ENCODE assay signal across 9 mouse cellular contexts in genomic region chr11:107341293-107341692, GRCm38 (mm10).
DNase-seq lines count a peak whose midpoint lies in the region; ATAC-seq lines count a peak whose summit lies in the region.
"Had no signal": no experiment of that assay in that cellular context is flagged by ENCODE, and none has a peak within 500 bp of the region (broad histone marks: within the 10 kb centered on the region; RNA-seq: fewer than 3 reads in every experiment).

No protein-coding gene starts in this region.

- no peaks in the 10 kb centered on the region for H3K27me3 ChIP-seq in limb, embryonic 11.5 days (ENCODE audit: control insufficient read depth, insufficient read depth, low read length)
- no peaks in the 10 kb centered on the region for H3K27me3 ChIP-seq in neural tube, embryonic 11.5 days (ENCODE audit: control insufficient read depth, insufficient read depth, low read length)

- ATAC-seq in erythroblast, adult 5-6 weeks (replicated peaks; ENCODE audit: low FRiP score, poor library complexity, severe bottlenecking) = peak; percentile 27; the same call in 1 of the 2 replicates
- no peak for ATAC-seq in limb, embryonic 11.5 days (ENCODE audit: insufficient number of reproducible peaks, low FRiP score, low TSS enrichment, low read depth)
- peak; percentile 68 for ATAC-seq in neural tube, embryonic 11.5 days (ENCODE audit: insufficient read depth, low FRiP score, low TSS enrichment)

- peak; percentile 15 for DNase-seq in urinary bladder, postnatal 10 days (ENCODE audit: low spot score)
- DNase-seq in urinary bladder, postnatal 4 days (ENCODE audit: low spot score in 2 of 2) = no peak
- DNase-seq in heart, postnatal 4 days = peak; percentile 67
- peak; percentile 37 for DNase-seq in limb, embryonic 11.5 days (ENCODE audit: low spot score)
- DNase-seq in neural tube, embryonic 11.5 days (ENCODE audit: low spot score) = peak; percentile 72
- no peak for DNase-seq in spleen, postnatal 4 days (ENCODE audit: low spot score in 2 of 2)
- no peak for DNase-seq in layer of hippocampus, adult 9-11 months

- WGBS in limb, embryonic 11.5 days = 36% methylated on average over 15 of the region's 15 CpGs
- 45% methylated on average over 15 of the region's 15 CpGs for WGBS in neural tube, embryonic 11.5 days

- no peak overlapping the region for H3K9ac ChIP-seq in limb, embryonic 11.5 days (ENCODE audit: low read length)
- H3K9ac ChIP-seq in neural tube, embryonic 11.5 days (ENCODE audit: low read length) = no peak overlapping the region

- H3K27ac ChIP-seq in limb, embryonic 11.5 days (replicated peaks; ENCODE audit: low read depth, low read length) = no peak overlapping the region
- H3K27ac ChIP-seq in neural tube, embryonic 11.5 days (ENCODE audit: low read depth, low read length) = no peak overlapping the region
- H3K27ac ChIP-seq: left cerebral cortex, adult 2 months had no signal

- no peaks in the 10 kb centered on the region for H3K9me3 ChIP-seq in limb, embryonic 11.5 days (ENCODE audit: control insufficient read depth, low read length)
- H3K9me3 ChIP-seq in neural tube, embryonic 11.5 days (ENCODE audit: control insufficient read depth, low read length) = no peaks in the 10 kb centered on the region

- no peak overlapping the region for H3K4me3 ChIP-seq in limb, embryonic 11.5 days (ENCODE audit: low read depth, low read length)
- no peak overlapping the region for H3K4me3 ChIP-seq in neural tube, embryonic 11.5 days (ENCODE audit: low read depth, low read length)
- H3K4me3 ChIP-seq: left cerebral cortex, adult 2 months had no signal

- H3K4me1 ChIP-seq in limb, embryonic 11.5 days (ENCODE audit: control insufficient read depth, insufficient read depth, low read length) = peaks cover 10% of the 10 kb centered on the region
- H3K4me1 ChIP-seq in neural tube, embryonic 11.5 days (ENCODE audit: control insufficient read depth, insufficient read depth, low read length) = peaks cover 12% of the 10 kb centered on the region

- H3K36me3 ChIP-seq in limb, embryonic 11.5 days (ENCODE audit: control insufficient read depth, insufficient read depth, low read length) = no peaks in the 10 kb centered on the region
- no peaks in the 10 kb centered on the region for H3K36me3 ChIP-seq in neural tube, embryonic 11.5 days (ENCODE audit: control insufficient read depth, insufficient read depth, low read length)

- no peak overlapping the region for H3K4me2 ChIP-seq in limb, embryonic 11.5 days (ENCODE audit: low read depth, severe bottlenecking)
- H3K4me2 ChIP-seq in neural tube, embryonic 11.5 days (ENCODE audit: low read depth) = no peak overlapping the region

Comparison
In these comparisons a context has a peak if more than half of its experiments do, and no peak if none do; other contexts are left out.
1. DNase-seq: peak in urinary bladder, postnatal 10 days (single experiment), heart, postnatal 4 days (single experiment), limb, embryonic 11.5 days (single experiment) and neural tube, embryonic 11.5 days (single experiment); none in urinary bladder, postnatal 4 days (0 of 2), spleen, postnatal 4 days (0 of 2) and layer of hippocampus, adult 9-11 months (single experiment).